Mouse (Mus musculus): ENCODE measurements at regions not wholly inside any gene's neighbourhood (a gene's known extent, or its start where the extent isn't known, plus 50 kb on each side); places are given as distances from the start of the nearest gene placed in this dataset.

GRCm38 (mm10) chr15:59245927-59246649 is 357.0 kb downstream of the Gm49356 start:
- no peaks in the 10 kb centered on the region for H3K4me1 ChIP-seq (replicated peaks; ENCODE audit: control insufficient read depth, insufficient read depth, low read length)
- H3K27ac ChIP-seq = no peak overlapping the region
- no peaks in the 10 kb centered on the region for H3K9me3 ChIP-seq (ENCODE audit: control insufficient read depth, low read length)
- no peak overlapping the region for H3K4me3 ChIP-seq (replicated peaks; ENCODE audit: low read length)
- no peak for DNase-seq (ENCODE audit: low spot score)
- H3K4me2 ChIP-seq (replicated peaks) = no peak overlapping the region
- H3K36me3 ChIP-seq (replicated peaks; ENCODE audit: control insufficient read depth, insufficient read depth) = no peaks in the 10 kb centered on the region
- H3K9ac ChIP-seq = no peak overlapping the region
- no peak for ATAC-seq (ENCODE audit: low FRiP score)
- no peaks in the 10 kb centered on the region for H3K27me3 ChIP-seq (ENCODE audit: control insufficient read depth, insufficient read depth, low read length)
- WGBS = 75% methylated on average over 4 of the region's 4 CpGs

GRCm38 (mm10) chr15:59248477-59249260 is 359.6 kb downstream of the Gm49356 start:
- no peak overlapping the region for H3K4me3 ChIP-seq (replicated peaks; ENCODE audit: low read length)
- no peak overlapping the region for H3K4me2 ChIP-seq (replicated peaks)
- no peaks in the 10 kb centered on the region for H3K27me3 ChIP-seq (ENCODE audit: control insufficient read depth, insufficient read depth, low read length)
- WGBS = 64% methylated on average over 12 of the region's 12 CpGs
- H3K4me1 ChIP-seq (replicated peaks; ENCODE audit: control insufficient read depth, insufficient read depth, low read length) = no peaks in the 10 kb centered on the region
- ATAC-seq (ENCODE audit: low FRiP score) = no peak
- no peaks in the 10 kb centered on the region for H3K36me3 ChIP-seq (replicated peaks; ENCODE audit: control insufficient read depth, insufficient read depth)
- no peak for DNase-seq (ENCODE audit: low spot score)
- H3K27ac ChIP-seq = no peak overlapping the region
- H3K9me3 ChIP-seq (ENCODE audit: control insufficient read depth, low read length) = no peaks in the 10 kb centered on the region
- H3K9ac ChIP-seq = no peak overlapping the region

GRCm38 (mm10) chr15:59261380-59261779 is 372.3 kb downstream of the Gm49356 start:
- Histone ChIP-seq H3K27ac (no peak overlapping the region), H3K9ac (no peak overlapping the region), H3K4me3 (replicated peaks; ENCODE audit: low read length) (no peak overlapping the region), H3K9me3 (ENCODE audit: control insufficient read depth, low read length) (no peaks in the 10 kb centered on the region), H3K27me3 (ENCODE audit: control insufficient read depth, insufficient read depth, low read length) (no peaks in the 10 kb centered on the region), H3K4me2 (replicated peaks) (no peak overlapping the region), H3K4me1 (replicated peaks; ENCODE audit: control insufficient read depth, insufficient read depth, low read length) (no peaks in the 10 kb centered on the region), H3K36me3 (replicated peaks; ENCODE audit: control insufficient read depth, insufficient read depth) (no peaks in the 10 kb centered on the region)
- ATAC-seq (ENCODE audit: low FRiP score) (no peak), DNase-seq (ENCODE audit: low spot score) (no peak)
- WGBS = 67% methylated on average over 1 of the region's 1 CpGs

GRCm38 (mm10) chr15:59262380-59262779 is 373.3 kb downstream of the Gm49356 start:
- H3K9ac ChIP-seq = no peak overlapping the region
- no peak overlapping the region for H3K4me3 ChIP-seq (replicated peaks; ENCODE audit: low read length)
- no peak overlapping the region for H3K4me2 ChIP-seq (replicated peaks)
- no peak overlapping the region for H3K27ac ChIP-seq
- no peaks in the 10 kb centered on the region for H3K36me3 ChIP-seq (replicated peaks; ENCODE audit: control insufficient read depth, insufficient read depth)
- ATAC-seq (ENCODE audit: low FRiP score) (no peak), DNase-seq (ENCODE audit: low spot score) (no peak)
- H3K4me1 ChIP-seq (replicated peaks; ENCODE audit: control insufficient read depth, insufficient read depth, low read length) = no peaks in the 10 kb centered on the region
- no peaks in the 10 kb centered on the region for H3K27me3 ChIP-seq (ENCODE audit: control insufficient read depth, insufficient read depth, low read length)
- 87% methylated on average over 2 of the region's 2 CpGs for WGBS
- no peaks in the 10 kb centered on the region for H3K9me3 ChIP-seq (ENCODE audit: control insufficient read depth, low read length)

GRCm38 (mm10) chr15:59263433-59264328 is 374.6 kb downstream of the Gm49356 start:
- Histone ChIP-seq H3K4me3 (replicated peaks; ENCODE audit: low read length) (no peak overlapping the region), H3K9me3 (ENCODE audit: control insufficient read depth, low read length) (no peaks in the 10 kb centered on the region), H3K27ac (no peak overlapping the region), H3K4me1 (replicated peaks; ENCODE audit: control insufficient read depth, insufficient read depth, low read length) (no peaks in the 10 kb centered on the region), H3K9ac (no peak overlapping the region), H3K27me3 (ENCODE audit: control insufficient read depth, insufficient read depth, low read length) (no peaks in the 10 kb centered on the region), H3K36me3 (replicated peaks; ENCODE audit: control insufficient read depth, insufficient read depth) (no peaks in the 10 kb centered on the region), H3K4me2 (replicated peaks) (no peak overlapping the region)
- DNase-seq (ENCODE audit: low spot score) (no peak), ATAC-seq (ENCODE audit: low FRiP score) (no peak)
- WGBS = 69% methylated on average over 13 of the region's 13 CpGs

Measured in hindbrain, embryonic 14.5 days (tissue).